27 mouse cellular contexts compared by ENCODE assay signal in genomic region chr2:180809510-180809909, GRCm38 (mm10). TPM values are rescaled to one million over a fixed set of nuclear protein-coding genes. Genes with fewer than 3 reads are reported as not detected.
"Had no signal": no experiment of that assay in that cellular context is flagged by ENCODE, and none has a peak within 500 bp of the region (broad histone marks: within the 10 kb centered on the region; RNA-seq: fewer than 3 reads in every experiment).

No protein-coding gene starts in this region.

- H3K4me1 ChIP-seq: kidney, embryonic 15.5 days; limb, embryonic 10.5 days; limb, embryonic 13.5 days; liver, embryonic 12.5 days; liver, embryonic 15.5 days; lung, embryonic 15.5 days; megakaryocyte, embryonic 14.5 days; stomach, embryonic 15.5 days had no signal

- H3K4me3 ChIP-seq: kidney, embryonic 15.5 days; limb, embryonic 10.5 days; limb, embryonic 13.5 days; liver, embryonic 12.5 days; liver, embryonic 15.5 days; lung, embryonic 15.5 days; megakaryocyte, embryonic 14.5 days; midbrain, embryonic 10.5 days; neural tube, embryonic 12.5 days; neural tube, embryonic 15.5 days; stomach, embryonic 15.5 days had no signal

- DNase-seq: kidney, adult 8-10 months; kidney, postnatal 10 days; kidney, postnatal 36 days; liver; lung, adult 18-20 months; lung, postnatal 10 days; lung, postnatal 36 days; midbrain, embryonic 14.5 days; retina, postnatal 1 day; right cerebral cortex, postnatal 25 days; spleen, adult 18-20 months; thymus, postnatal 25 days had no signal

- H3K27ac ChIP-seq: kidney, embryonic 15.5 days; limb, embryonic 10.5 days; limb, embryonic 13.5 days; liver, embryonic 12.5 days; liver, embryonic 15.5 days; lung, embryonic 15.5 days; midbrain, embryonic 10.5 days; neural tube, embryonic 12.5 days; neural tube, embryonic 15.5 days; stomach, embryonic 15.5 days had no signal

RNA-seq across cellular contexts. Expression of gene Bhlhe23, which starts 32.8 kb away (rescaled TPM):
- total RNA-seq: layer of hippocampus, adult 18-20 months; layer of hippocampus, postnatal 25 days had no signal
- polyA plus RNA-seq: intestine, embryonic 14.5 days; intestine, postnatal 0 days; kidney, embryonic 15.5 days; limb, embryonic 10.5 days; liver, embryonic 12.5 days; liver, embryonic 15.5 days; lung, embryonic 15.5 days had no signal
